Mouse (Mus musculus) gastrocnemius, postnatal 10 days (tissue): ENCODE results near the gene Mpdu1. TPM values are rescaled to one million over a fixed set of nuclear protein-coding genes. Genes with fewer than 3 reads are reported as not detected.
"Not testable (repeated sequence)": the region's sequence is repeated elsewhere in the genome, so short reads cannot be mapped to it uniquely, and the experiment has no call there.

Experiments used
- DNase-seq: peaks from one replicate; pipeline ENCODE4 v3.0.0; 2021; ENCODE audit warnings: mixed read lengths
- microRNA-seq, 2 experiments: library from miRNA; unstranded; fragments of <30 nt; microRNA quantifications; one replicate each; pipeline ENCODE4 v1.2.0; 2021
- total RNA-seq, 2 experiments: library from RNA; stranded (reverse); gene quantifications; 2 replicates each; pipeline ENCODE4 v1.2.3; 2021

Gene Mpdu1
- total RNA-seq, 2 experiments from 2014 or later: 21.1 to 21.3 TPM

GRCm38 (mm10) chr11:69620394-69621081 is 41.9 kb downstream of the Mpdu1 start:
- DNase-seq: no peak

- no peak for DNase-seq
These were observed 44.6 kb downstream of the Mpdu1 start, which contains the start of gene Shbg for GRCm38 (mm10) chr11:69617805-69618204. TSS of gene Shbg (minus strand) at chr11:69617905.

GRCm38 (mm10) chr11:69616781-69617180 is 45.7 kb downstream of the Mpdu1 start:
- no peak for DNase-seq

- not testable (repeated sequence) for DNase-seq
These were observed 48.2 kb downstream of the Mpdu1 start for GRCm38 (mm10) chr11:69614257-69614588.

- peak; percentile 87 for DNase-seq
These were observed 48.7 kb downstream of the Mpdu1 start for GRCm38 (mm10) chr11:69613553-69614256.

GRCm38 (mm10) chr11:69610899-69611298 is 51.5 kb downstream of the Mpdu1 start:
- no peak for DNase-seq

- DNase-seq: no peak
These were observed 53.0 kb downstream of the Mpdu1 start for GRCm38 (mm10) chr11:69609416-69609815.

- no peak for DNase-seq
These were observed 53.9 kb downstream of the Mpdu1 start for GRCm38 (mm10) chr11:69608525-69608924.

GRCm38 (mm10) chr11:69606832-69607231 is 55.6 kb downstream of the Mpdu1 start:
- DNase-seq: no peak

Small RNAs within 50 kb of the gene (microRNA-seq; reads per million reads assigned to microRNA genes)
- gene Mir1934 (1.3 to 1.6 reads per million in 2 experiments), gene Mir467f (0 reads per million in 2 experiments)

Other genes with a start within 250 kb of the Mpdu1 start
- gene Kdm6b, start 249.0 kb downstream of the Mpdu1 start, total RNA-seq: 10 to 100 TPM; 35.9 to 47.5 TPM
- gene Dnah2, start 113.5 kb downstream of the Mpdu1 start, total RNA-seq: 1 to 10 TPM in 1 of 2 experiments, under 1 TPM in 1; 0.07 to 1.1 TPM
- gene Efnb3, start 102.4 kb downstream of the Mpdu1 start, total RNA-seq: 1 to 10 TPM; 1.6 to 2.3 TPM
- gene Wrap53, start 82.4 kb downstream of the Mpdu1 start, total RNA-seq: 1 to 10 TPM; 4.3 to 5.5 TPM
- 10 to 100 TPM; 30.9 to 41.2 TPM for gene Trp53, start 82.3 kb downstream of the Mpdu1 start, total RNA-seq
- 100 to 1,000 TPM; 351 to 394 TPM for gene Atp1b2, start 56.7 kb downstream of the Mpdu1 start, total RNA-seq
- gene Shbg, start 44.7 kb downstream of the Mpdu1 start, total RNA-seq: under 1 TPM in 1 of 2 experiments, not detected in 1; 0.54 TPM
- gene Sat2, start 40.6 kb downstream of the Mpdu1 start, total RNA-seq: 1 to 10 TPM; 5.6 to 5.7 TPM
- gene Fxr2, start 29.7 kb downstream of the Mpdu1 start, total RNA-seq: 10 to 100 TPM; 66.3 to 85.0 TPM
- gene Sox15, start 7.3 kb downstream of the Mpdu1 start, total RNA-seq: under 1 TPM in 1 of 2 experiments, not detected in 1; 0.32 TPM
- 10 to 100 TPM in 1 of 2 experiments, 1 to 10 TPM in 1; 6.1 to 14.1 TPM for gene Cd68, start 3.5 kb upstream of the Mpdu1 start, total RNA-seq
- gene Eif4a1, start 9.8 kb upstream of the Mpdu1 start, total RNA-seq: 100 to 1,000 TPM; 216 to 234 TPM
- 10 to 100 TPM; 29.5 to 36.0 TPM for gene Senp3, start 19.4 kb upstream of the Mpdu1 start, total RNA-seq
- gene Tnfsf13, start 23.1 kb upstream of the Mpdu1 start, total RNA-seq: 1 to 10 TPM; 1.6 to 2.1 TPM
- gene Tnfsf12, start 33.2 kb upstream of the Mpdu1 start, total RNA-seq: 10 to 100 TPM; 15.9 to 17.6 TPM
- 1 to 10 TPM; 2.9 to 4.5 TPM for gene Tnfsfm13, start 33.5 kb upstream of the Mpdu1 start, total RNA-seq
- 10 to 100 TPM; 45.9 to 49.4 TPM for gene Polr2a, start 96.0 kb upstream of the Mpdu1 start, total RNA-seq
- not detected for gene Slc35g3, start 99.3 kb upstream of the Mpdu1 start, total RNA-seq
- 10 to 100 TPM; 21.0 to 29.3 TPM for gene Zbtb4, start 103.3 kb upstream of the Mpdu1 start, total RNA-seq
- 100 to 1,000 TPM; 105 to 124 TPM for gene Chrnb1, start 133.3 kb upstream of the Mpdu1 start, total RNA-seq
- gene Fgf11, start 139.2 kb upstream of the Mpdu1 start, total RNA-seq: 10 to 100 TPM; 10.5 to 12.2 TPM
- not detected for gene Tmem102, start 143.0 kb upstream of the Mpdu1 start, total RNA-seq
- gene Gm39566, start 152.7 kb upstream of the Mpdu1 start, total RNA-seq: not detected
- not detected for gene Spem2, start 155.8 kb upstream of the Mpdu1 start, total RNA-seq
- not detected for gene Spem1, start 159.5 kb upstream of the Mpdu1 start, total RNA-seq
- gene Nlgn2, start 175.1 kb upstream of the Mpdu1 start, total RNA-seq: 10 to 100 TPM; 10.3 to 15.9 TPM
- 100 to 1,000 TPM; 121 to 122 TPM for gene Tmem256, start 175.9 kb upstream of the Mpdu1 start, total RNA-seq
- 10 to 100 TPM; 25.4 to 27.9 TPM for gene Plscr3, start 183.7 kb upstream of the Mpdu1 start, total RNA-seq
- under 1 TPM; 0.11 to 0.31 TPM for gene Tnk1, start 196.1 kb upstream of the Mpdu1 start, total RNA-seq
- not detected for gene Tmem95, start 215.4 kb upstream of the Mpdu1 start, total RNA-seq
- gene Kctd11, start 218.8 kb upstream of the Mpdu1 start, total RNA-seq: 1 to 10 TPM; 2.3 to 3.7 TPM
- 1 to 10 TPM in 1 of 2 experiments, under 1 TPM in 1; 0.42 to 1.0 TPM for gene Acap1, start 232.9 kb upstream of the Mpdu1 start, total RNA-seq
- 1 to 10 TPM; 1.8 to 2.4 TPM for gene 2810408A11Rik, start 238.3 kb upstream of the Mpdu1 start, total RNA-seq
- 10 to 100 TPM; 31.2 to 31.8 TPM for gene Neurl4, start 238.4 kb upstream of the Mpdu1 start, total RNA-seq